27 mouse cellular contexts compared by ENCODE assay signal in the genomic region with DNA sequence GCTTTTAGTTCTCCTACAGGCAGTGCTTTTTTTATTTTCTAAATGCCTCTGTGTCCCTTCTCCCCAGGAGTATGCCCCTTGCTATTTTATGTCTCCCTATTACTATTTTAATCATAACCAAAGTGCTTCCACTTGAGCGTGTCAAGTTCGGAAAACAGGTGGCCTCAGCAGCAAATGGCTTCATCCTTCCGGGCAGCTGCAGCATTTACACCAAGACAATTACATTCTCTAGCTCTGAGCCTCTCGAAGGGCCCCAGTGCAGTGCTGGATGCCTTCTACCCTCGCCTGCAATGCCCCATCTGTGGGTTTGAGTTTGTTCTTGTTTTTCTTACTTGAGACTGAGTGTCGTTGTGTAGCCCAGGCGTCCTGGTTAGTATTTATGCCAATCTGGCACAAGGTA. TPM values are rescaled to one million over a fixed set of nuclear protein-coding genes. Genes with fewer than 3 reads are reported as not detected.
DNase-seq lines count a peak whose midpoint lies in the region; ATAC-seq and TF ChIP-seq lines count a peak whose summit lies in the region.
"Had no signal": no experiment of that assay in that cellular context is flagged by ENCODE, and none has a peak within 500 bp of the region (broad histone marks: within the 10 kb centered on the region; RNA-seq: fewer than 3 reads in every experiment).

No protein-coding gene starts in this region.

- no peak for DNase-seq in heart, adult 11 months
- DNase-seq in kidney, adult 11 months = no peak
- peak; percentile 56 for DNase-seq in CH12.LX (ENCODE audit: extremely low read depth)
- DNase-seq in layer of hippocampus, postnatal 36 days = no peak
- DNase-seq: adrenal gland, postnatal 10 days; cerebellum, adult 18-20 months; cerebellum, postnatal 25 days; forebrain, postnatal 0 days; heart, postnatal 4 days; lung, postnatal 36 days; right cerebral cortex, postnatal 14 days had no signal

- peaks cover 23% of the 10 kb centered on the region for H3K79me2 ChIP-seq in CH12.LX (replicated peaks; ENCODE audit: control insufficient read depth, extremely low read depth, insufficient read depth, poor library complexity, severe bottlenecking)

- no peak overlapping the region for H3K4me3 ChIP-seq in heart, embryonic 15.5 days
- no peak overlapping the region for H3K4me3 ChIP-seq in kidney, embryonic 16.5 days (ENCODE audit: low read length)
- H3K4me3 ChIP-seq in CH12.LX (replicated peaks in 1 of 3; ENCODE audit: low read depth in 2 of 3, low read length in 2 of 3, poor library complexity in 1 of 3) = no peak overlapping the region
- H3K4me3 ChIP-seq in limb, embryonic 13.5 days = no peak overlapping the region
- H3K4me3 ChIP-seq: embryonic facial prominence, embryonic 13.5 days; heart, embryonic 10.5 days; lung, embryonic 15.5 days; megakaryocyte, embryonic 14.5 days; midbrain, embryonic 13.5 days; neural tube, embryonic 12.5 days had no signal

- no peak for TF ChIP-seq RAD21 in CH12.LX (IDR thresholded peaks at IDR 0.05; ENCODE audit: low read depth, low read length)

- TF ChIP-seq POLR2A in CH12.LX (IDR thresholded peaks at IDR 0.05; ENCODE audit: low read depth, low read length) = no peak

- H3K27me3 ChIP-seq in heart, embryonic 15.5 days = no peaks in the 10 kb centered on the region
- no peaks in the 10 kb centered on the region for H3K27me3 ChIP-seq in kidney, embryonic 16.5 days (ENCODE audit: insufficient read depth, low read length)
- H3K27me3 ChIP-seq in CH12.LX (replicated peaks) = no peaks in the 10 kb centered on the region
- H3K27me3 ChIP-seq in limb, embryonic 13.5 days = no peaks in the 10 kb centered on the region
- H3K27me3 ChIP-seq: embryonic facial prominence, embryonic 13.5 days; lung, embryonic 15.5 days; megakaryocyte, embryonic 14.5 days; midbrain, embryonic 13.5 days; neural tube, embryonic 12.5 days had no signal

- H3K27ac ChIP-seq in heart, embryonic 15.5 days = peak overlapping the region; percentile 46
- H3K27ac ChIP-seq in kidney, embryonic 16.5 days (ENCODE audit: low read length) = peak overlapping the region; percentile 68
- 0 out of 2 replicates have a peak overlapping the region, but pooled peaks have one; percentile 18 for H3K27ac ChIP-seq in CH12.LX (ENCODE audit: insufficient read depth, low read depth)
- no peak overlapping the region; the same call in 1 of the 2 replicates for H3K27ac ChIP-seq in limb, embryonic 13.5 days
- H3K27ac ChIP-seq: embryonic facial prominence, embryonic 13.5 days; heart, embryonic 10.5 days; liver, embryonic 14.5 days; lung, embryonic 15.5 days; midbrain, embryonic 13.5 days; neural tube, embryonic 12.5 days had no signal

- H3K4me2 ChIP-seq in heart, embryonic 15.5 days = no peak overlapping the region
- H3K4me2 ChIP-seq in kidney, embryonic 16.5 days (replicated peaks; ENCODE audit: low read depth, low read length) = no peak overlapping the region
- H3K4me2 ChIP-seq in CH12.LX (ENCODE audit: insufficient read depth, low read depth, poor library complexity, severe bottlenecking) = no peak overlapping the region
- H3K4me2 ChIP-seq in limb, embryonic 13.5 days (replicated peaks) = no peak overlapping the region
- H3K4me2 ChIP-seq: embryonic facial prominence, embryonic 13.5 days; lung, embryonic 15.5 days; midbrain, embryonic 13.5 days; neural tube, embryonic 12.5 days had no signal

- peaks cover 11% of the 10 kb centered on the region for H3K4me1 ChIP-seq in heart, embryonic 15.5 days (replicated peaks)
- peaks cover 23% of the 10 kb centered on the region; the same call in 1 of the 2 replicates for H3K4me1 ChIP-seq in kidney, embryonic 16.5 days (ENCODE audit: insufficient read depth, low read length)
- H3K4me1 ChIP-seq in CH12.LX (ENCODE audit: control insufficient read depth in 1 of 2, insufficient read depth in 2 of 2) = peaks cover 0 to 45% of the 10 kb centered on the region in 2 experiments; a peak in 3 of 4 replicates
- peaks cover 12% of the 10 kb centered on the region for H3K4me1 ChIP-seq in limb, embryonic 13.5 days

- H3K9me3 ChIP-seq in heart, embryonic 15.5 days (replicated peaks) = no peaks in the 10 kb centered on the region
- H3K9me3 ChIP-seq in kidney, embryonic 16.5 days (ENCODE audit: low read length) = peaks cover 4% of the 10 kb centered on the region; the same call in 1 of the 2 replicates
- H3K9me3 ChIP-seq in CH12.LX (replicated peaks; ENCODE audit: low read length) = peaks cover 16% of the 10 kb centered on the region
- H3K9me3 ChIP-seq in limb, embryonic 13.5 days = no peaks in the 10 kb centered on the region
- H3K9me3 ChIP-seq: lung, embryonic 15.5 days; midbrain, embryonic 13.5 days; neural tube, embryonic 12.5 days had no signal

- peaks cover 52% of the 10 kb centered on the region for H3K36me3 ChIP-seq in heart, embryonic 15.5 days
- H3K36me3 ChIP-seq in kidney, embryonic 16.5 days (ENCODE audit: insufficient read depth, low read length) = peaks cover 66% of the 10 kb centered on the region
- H3K36me3 ChIP-seq in CH12.LX (replicated peaks in 1 of 2; ENCODE audit: control insufficient read depth in 1 of 2, insufficient read depth in 1 of 2, low read length in 1 of 2) = peaks cover 63 to 76% of the 10 kb centered on the region in 2 experiments
- H3K36me3 ChIP-seq in limb, embryonic 13.5 days = peaks cover 73% of the 10 kb centered on the region

- no peak for TF ChIP-seq EP300 in CH12.LX (IDR thresholded peaks at IDR 0.05; ENCODE audit: low read length)

- WGBS in heart, embryonic 15.5 days = 69% methylated on average over 7 of the region's 7 CpGs
- WGBS in kidney, embryonic 16.5 days = 79% methylated on average over 7 of the region's 7 CpGs
- WGBS in limb, embryonic 13.5 days = 84% methylated on average over 7 of the region's 7 CpGs

- in situ Hi-C loops in CH12.LX (cut with MboI; ENCODE audit: low pct_ligation_motif_present, low pct_unique_long_range_greater_than_20kb, low sequenced_read_pairs) = no loop called here

- dilution Hi-C loops in CH12.LX (cut with MboI; ENCODE audit: extremely low pct_ligation_motif_present, extremely low pct_unique_long_range_greater_than_20kb, low sequenced_read_pairs) = no loop called here

- no peak for ATAC-seq in heart, embryonic 15.5 days (replicated peaks; ENCODE audit: insufficient number of reproducible peaks, insufficient read depth, low FRiP score, low read depth)
- ATAC-seq in kidney, embryonic 16.5 days (ENCODE audit: low FRiP score, low TSS enrichment) = no peak
- ATAC-seq in limb, embryonic 13.5 days (ENCODE audit: low FRiP score, low read depth) = peak; percentile 48
- ATAC-seq: forebrain, postnatal 0 days; hindbrain, embryonic 16.5 days; intestine, postnatal 0 days; midbrain, embryonic 13.5 days had no signal

- TF ChIP-seq CTCF in CH12.LX (conservative IDR thresholded peaks at IDR 0.05 in 1 of 2, IDR thresholded peaks at IDR 0.05 in 1 of 2; ENCODE audit: low read depth in 2 of 2, low read length in 2 of 2) = no peak

- no peak overlapping the region for H3K9ac ChIP-seq in heart, embryonic 15.5 days
- H3K9ac ChIP-seq in kidney, embryonic 16.5 days (replicated peaks; ENCODE audit: low read length) = no peak overlapping the region
- H3K9ac ChIP-seq in CH12.LX (ENCODE audit: insufficient read depth, low read depth) = no peak overlapping the region
- H3K9ac ChIP-seq in limb, embryonic 13.5 days = no peak overlapping the region
- H3K9ac ChIP-seq: embryonic facial prominence, embryonic 13.5 days; forebrain, postnatal 0 days; liver, embryonic 14.5 days; lung, embryonic 15.5 days; midbrain, embryonic 13.5 days; neural tube, embryonic 12.5 days had no signal

TF ChIP-seq in CH12.LX, 34 proteins besides CTCF, POLR2A, EP300 and RAD21:
- TF ChIP-seq TCF12 (IDR thresholded peaks at IDR 0.05; ENCODE audit: low read depth, low read length) = 0 out of 2 replicates have a peak, but pooled peaks have one; percentile 27
- no peak for TF ChIP-seq BHLHE40 (IDR thresholded peaks at IDR 0.05; ENCODE audit: low read depth, low read length)
- TF ChIP-seq MEF2A (IDR thresholded peaks at IDR 0.05; ENCODE audit: borderline replicate concordance, low read depth, low read length) = no peak
- TF ChIP-seq ZNF384 (IDR thresholded peaks at IDR 0.05; ENCODE audit: low read depth, low read length) = no peak

RNA-seq across cellular contexts. Expression of gene Zfp84, which starts 5.2 kb away (rescaled TPM):
- polyA plus RNA-seq in heart, embryonic 15.5 days (2015; fragmentation: Nextera tagmentation; extraction: Ambion mirVana) = 7.6 and 8.9 TPM in 2 replicates
- polyA plus RNA-seq in kidney, embryonic 16.5 days (2015; fragmentation: Nextera tagmentation; extraction: Ambion mirVana) = 15.3 and 17.4 TPM in 2 replicates
- total RNA-seq in CH12.LX (2012; rRNA removed) (9.6 and 10.4 TPM in 2 replicates), CH12.LX (2014; rRNA removed) (8.5 and 9.2 TPM in 2 replicates)
- 7.7 and 7.9 TPM in 2 replicates for polyA plus RNA-seq in CH12.LX (2012; ENCODE audit: insufficient read length, low read depth)
- polyA plus RNA-seq in limb, embryonic 13.5 days (2015; fragmentation: Nextera tagmentation; extraction: Ambion mirVana) = 13.3 and 14.7 TPM in 2 replicates
- total RNA-seq in layer of hippocampus, postnatal 36 days (2021) = 10 to 100 TPM; 20.9 TPM

RNA-seq across cellular contexts. Expression of gene Zfp30, which starts 10.3 kb away (rescaled TPM):
- 5.6 and 6.0 TPM in 2 replicates for polyA plus RNA-seq in heart, embryonic 15.5 days (2015; fragmentation: Nextera tagmentation; extraction: Ambion mirVana)
- 7.7 and 8.1 TPM in 2 replicates for polyA plus RNA-seq in kidney, embryonic 16.5 days (2015; fragmentation: Nextera tagmentation; extraction: Ambion mirVana)
- total RNA-seq in CH12.LX (2012; rRNA removed) (0.50 and 0.76 TPM in 2 replicates), CH12.LX (2014; rRNA removed) (0.54 TPM in 2 replicates)
- 0.45 and 0.76 TPM in 2 replicates for polyA plus RNA-seq in CH12.LX (2012; ENCODE audit: insufficient read length, low read depth)
- polyA plus RNA-seq in limb, embryonic 13.5 days (2015; fragmentation: Nextera tagmentation; extraction: Ambion mirVana) = 11.9 and 12.3 TPM in 2 replicates
- total RNA-seq in layer of hippocampus, postnatal 36 days (2021) = 10 to 100 TPM in 1 of 2 experiments, 1 to 10 TPM in 1; 9.9 to 10.4 TPM
- total RNA-seq: monocyte, adult 5-6 weeks had no signal

RNA-seq across cellular contexts. Expression of gene Zfp790, which starts 42.4 kb away (rescaled TPM):
- 10.8 and 10.9 TPM in 2 replicates for polyA plus RNA-seq in heart, embryonic 15.5 days (2015; fragmentation: Nextera tagmentation; extraction: Ambion mirVana)
- polyA plus RNA-seq in kidney, embryonic 16.5 days (2015; fragmentation: Nextera tagmentation; extraction: Ambion mirVana) = 15.1 and 15.8 TPM in 2 replicates
- total RNA-seq in CH12.LX (2012; rRNA removed) (7.6 and 7.8 TPM in 2 replicates), CH12.LX (2014; rRNA removed) (4.1 and 5.8 TPM in 2 replicates)
- 4.4 and 4.6 TPM in 2 replicates for polyA plus RNA-seq in CH12.LX (2012; ENCODE audit: insufficient read length, low read depth)
- 16.1 and 17.3 TPM in 2 replicates for polyA plus RNA-seq in limb, embryonic 13.5 days (2015; fragmentation: Nextera tagmentation; extraction: Ambion mirVana)
- total RNA-seq in layer of hippocampus, postnatal 36 days (2021) = 10 to 100 TPM; 21.5 to 24.0 TPM

RNA-seq across cellular contexts. Expression of gene Catsperg2, which starts 46.7 kb away (rescaled TPM):
- polyA plus RNA-seq in heart, embryonic 15.5 days (2015; fragmentation: Nextera tagmentation; extraction: Ambion mirVana) = not detected in 2 replicates
- not detected in 2 replicates for polyA plus RNA-seq in kidney, embryonic 16.5 days (2015; fragmentation: Nextera tagmentation; extraction: Ambion mirVana)
- total RNA-seq in CH12.LX (2012; rRNA removed) (0.04 TPM in 1 of 2 replicates, not detected in the other), CH12.LX (2014; rRNA removed) (not detected in 2 replicates)
- not detected in 2 replicates for polyA plus RNA-seq in CH12.LX (2012; ENCODE audit: insufficient read length, low read depth)
- polyA plus RNA-seq in limb, embryonic 13.5 days (2015; fragmentation: Nextera tagmentation; extraction: Ambion mirVana) = not detected in 2 replicates
- total RNA-seq in layer of hippocampus, postnatal 36 days (2021) = under 1 TPM; 0.28 to 0.37 TPM
- total RNA-seq: adrenal gland, postnatal 10 days; heart, postnatal 4 days; monocyte, adult 5-6 weeks had no signal
- polyA plus RNA-seq: embryonic facial prominence, embryonic 13.5 days; heart, embryonic 10.5 days; intestine, postnatal 0 days; limb, embryonic 11.5 days; thymus, postnatal 0 days; urinary bladder, adult 2 months had no signal
